Mouse (Mus musculus) stomach, postnatal 0 days (tissue): ENCODE data around the gene Bag6.

Experiments
- CTCF ChIP-seq: IDR thresholded peaks from 2 replicates; pipeline ENCODE4 v1.5.1; 2016; ENCODE audit warnings: antibody characterized with exemption, low read depth, mild to moderate bottlenecking, moderate library complexity
- EP300 ChIP-seq: optimal IDR thresholded peaks from 2 replicates; pipeline ENCODE3; 2016; ENCODE audit warnings: antibody characterized with exemption

- TF ChIP-seq CTCF (no peak), EP300 (no peak)
These were observed 39.4 kb downstream of the Bag6 start for GRCm38 (mm10) chr17:35174201-35174977.
